Mouse (Mus musculus): ENCODE measurements around the gene Egfl6. TPM values are rescaled to one million over a fixed set of nuclear protein-coding genes. Genes with fewer than 3 reads are reported as not detected.
"Not testable (repeated sequence)": the region's sequence is repeated elsewhere in the genome, so short reads cannot be mapped to it uniquely, and the experiment has no call there.

The Egfl6 gene
- total and polyA plus RNA-seq, 2 experiments from 2014 or later = 1.2 to 1.7 TPM

DNA sequence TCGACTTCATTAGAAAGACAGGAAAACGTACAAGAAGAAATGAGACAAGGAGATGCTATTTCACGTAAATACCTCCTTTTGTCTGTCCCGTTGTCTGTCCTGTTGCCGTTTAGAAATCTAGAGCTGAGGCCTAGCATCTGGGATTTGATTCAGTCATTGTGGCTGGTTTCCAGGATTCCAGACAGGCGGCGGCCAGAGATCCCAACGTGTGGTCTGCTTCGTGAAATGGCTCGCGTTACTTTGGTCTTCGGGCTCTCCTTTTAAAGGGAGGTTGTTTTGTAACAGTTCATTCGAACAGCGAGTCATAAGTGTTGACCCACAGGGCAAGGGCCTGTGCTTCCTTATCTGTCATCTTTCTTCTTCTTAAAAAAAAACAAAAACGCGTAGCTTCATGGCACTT, 67.2 kb downstream of the Egfl6 start, which contains the start of gene Tceanc:
Gene Tceanc (minus strand): TSS at position 223 of the 400 bp plus-strand sequence.
- no peak for DNase-seq
- no peak for ATAC-seq
- H3K9me3 ChIP-seq (ENCODE audit: low read length) = no peaks in the 10 kb centered on the region
- H3K4me3 ChIP-seq (ENCODE audit: low read depth, low read length) = no peak within 1 kb of the TSS
- no peak for TF ChIP-seq CTCF (IDR thresholded peaks at IDR 0.05; ENCODE audit: low read depth)
- H3K36me3 ChIP-seq (ENCODE audit: insufficient read depth) = no peaks in the 10 kb centered on the region
- no peak within 1 kb of the TSS for H3K27ac ChIP-seq (ENCODE audit: low read depth, low read length)
- H3K4me1 ChIP-seq (ENCODE audit: insufficient read depth) = no peaks in the 10 kb centered on the region
- WGBS = 71% methylated on average over 16 of the region's 16 CpGs
- no peaks in the 10 kb centered on the region for H3K27me3 ChIP-seq (ENCODE audit: insufficient read depth, low read length)
- no peak within 1 kb of the TSS for H3K9ac ChIP-seq
- H3K4me2 ChIP-seq (ENCODE audit: low read depth) = no peak within 1 kb of the TSS

GRCm38 (mm10) chrX:166516631-166517030, 68.9 kb downstream of the Egfl6 start:
- no peak for TF ChIP-seq CTCF (IDR thresholded peaks at IDR 0.05; ENCODE audit: low read depth)

DNA sequence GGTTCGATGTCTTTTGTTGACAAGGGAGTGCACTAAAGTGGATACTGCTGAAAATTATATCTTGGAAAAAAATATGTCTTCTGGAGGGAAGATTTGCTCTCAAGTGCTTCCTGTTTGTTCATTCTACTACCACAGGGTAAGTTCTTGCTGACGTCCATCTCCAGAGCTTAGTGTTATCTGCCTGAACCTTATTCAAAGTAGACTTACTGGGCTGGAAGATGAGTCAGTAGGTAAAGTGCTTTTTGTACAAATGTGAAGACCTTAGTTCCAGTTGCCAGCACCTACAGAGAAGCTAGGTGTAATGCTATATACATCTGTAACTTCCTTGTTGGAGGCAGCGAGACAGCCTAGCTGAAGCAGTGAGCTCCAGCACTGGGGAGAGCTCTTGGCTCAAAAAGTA, 69.6 kb downstream of the Egfl6 start:
- TF ChIP-seq CTCF (IDR thresholded peaks at IDR 0.05; ENCODE audit: low read depth) = no peak
- Histone ChIP-seq H3K9me3 (ENCODE audit: low read length) (no peaks in the 10 kb centered on the region), H3K9ac (no peak overlapping the region), H3K4me1 (ENCODE audit: insufficient read depth) (no peaks in the 10 kb centered on the region), H3K36me3 (ENCODE audit: insufficient read depth) (no peaks in the 10 kb centered on the region), H3K27me3 (ENCODE audit: insufficient read depth, low read length) (no peaks in the 10 kb centered on the region), H3K4me2 (ENCODE audit: low read depth) (no peak overlapping the region), H3K4me3 (ENCODE audit: low read depth, low read length) (no peak overlapping the region), H3K27ac (ENCODE audit: low read depth, low read length) (no peak overlapping the region)
- 89% methylated on average over 3 of the region's 3 CpGs for WGBS
- DNase-seq = no peak
- ATAC-seq = no peak

More at GRCm38 (mm10) chrX:166516631-166517030, 68.9 kb downstream of the Egfl6 start:
- no peaks in the 10 kb centered on the region for H3K4me1 ChIP-seq (ENCODE audit: insufficient read depth)
- H3K27ac ChIP-seq (ENCODE audit: low read depth, low read length) = no peak overlapping the region
- WGBS = 91% methylated on average over 1 of the region's 1 CpGs
- DNase-seq (no peak), ATAC-seq (no peak)
- H3K9me3 ChIP-seq (ENCODE audit: low read length) = no peaks in the 10 kb centered on the region
- H3K4me2 ChIP-seq (ENCODE audit: low read depth) = no peak overlapping the region
- no peaks in the 10 kb centered on the region for H3K27me3 ChIP-seq (ENCODE audit: insufficient read depth, low read length)
- H3K4me3 ChIP-seq (ENCODE audit: low read depth, low read length) = no peak overlapping the region
- H3K9ac ChIP-seq = no peak overlapping the region
- no peaks in the 10 kb centered on the region for H3K36me3 ChIP-seq (ENCODE audit: insufficient read depth)

DNA sequence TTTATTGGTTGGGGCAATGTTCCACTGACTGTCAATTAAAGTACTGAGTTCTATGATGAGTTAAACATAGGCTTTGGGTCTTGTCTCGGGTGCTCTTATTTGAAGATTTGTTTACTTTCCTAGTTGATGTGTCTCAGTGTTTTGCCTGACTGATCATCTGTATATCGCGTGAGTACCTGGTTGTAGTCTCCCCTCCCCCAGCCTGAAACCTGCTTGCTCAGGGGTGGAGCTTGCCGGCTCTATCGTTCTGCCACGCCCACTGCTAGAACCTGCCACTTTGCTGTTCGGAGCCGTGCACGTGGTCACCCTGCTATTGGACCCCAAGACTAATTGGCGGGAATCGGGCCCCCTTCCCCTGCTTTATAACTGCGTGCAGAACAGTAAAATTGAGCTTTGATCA, 71.5 kb downstream of the Egfl6 start:
- not testable (repeated sequence) for H3K9ac ChIP-seq; H3K4me1 ChIP-seq (ENCODE audit: insufficient read depth); H3K27me3 ChIP-seq (ENCODE audit: insufficient read depth, low read length); H3K27ac ChIP-seq (ENCODE audit: low read depth, low read length); H3K36me3 ChIP-seq (ENCODE audit: insufficient read depth); DNase-seq; H3K4me3 ChIP-seq (ENCODE audit: low read depth, low read length); ATAC-seq; H3K9me3 ChIP-seq (ENCODE audit: low read length)
- peak overlapping the region; percentile 28; the same call in 1 of the 2 replicates for H3K4me2 ChIP-seq (ENCODE audit: low read depth)
- 32% methylated on average over 12 of the region's 12 CpGs for WGBS

GRCm38 (mm10) chrX:166512071-166512470, 73.4 kb downstream of the Egfl6 start:
- ATAC-seq = no peak
- WGBS = 88% methylated on average over 4 of the region's 4 CpGs

GRCm38 (mm10) chrX:166511107-166511506, 74.4 kb downstream of the Egfl6 start:
- no peak for DNase-seq
- peaks cover 5% of the 10 kb centered on the region; the same call in 1 of the 2 replicates for H3K4me1 ChIP-seq (ENCODE audit: insufficient read depth)
- H3K4me2 ChIP-seq (ENCODE audit: low read depth) = no peak overlapping the region
- no peaks in the 10 kb centered on the region for H3K27me3 ChIP-seq (ENCODE audit: insufficient read depth, low read length)
- H3K36me3 ChIP-seq (ENCODE audit: insufficient read depth) = no peaks in the 10 kb centered on the region
- no peak for ATAC-seq
- H3K9ac ChIP-seq = no peak overlapping the region
- no peak overlapping the region for H3K4me3 ChIP-seq (ENCODE audit: low read depth, low read length)
- no peaks in the 10 kb centered on the region for H3K9me3 ChIP-seq (ENCODE audit: low read length)
- no peak overlapping the region for H3K27ac ChIP-seq (ENCODE audit: low read depth, low read length)
- TF ChIP-seq CTCF (IDR thresholded peaks at IDR 0.05; ENCODE audit: low read depth) = no peak

More at GRCm38 (mm10) chrX:166512071-166512470, 73.4 kb downstream of the Egfl6 start:
- no peak overlapping the region for H3K27ac ChIP-seq (ENCODE audit: low read depth, low read length)
- no peak overlapping the region for H3K4me2 ChIP-seq (ENCODE audit: low read depth)
- TF ChIP-seq CTCF (IDR thresholded peaks at IDR 0.05; ENCODE audit: low read depth) = no peak
- H3K4me1 ChIP-seq (ENCODE audit: insufficient read depth) = peaks cover 5% of the 10 kb centered on the region; the same call in 1 of the 2 replicates
- H3K27me3 ChIP-seq (ENCODE audit: insufficient read depth, low read length) = no peaks in the 10 kb centered on the region
- no peaks in the 10 kb centered on the region for H3K36me3 ChIP-seq (ENCODE audit: insufficient read depth)
- no peaks in the 10 kb centered on the region for H3K9me3 ChIP-seq (ENCODE audit: low read length)
- H3K4me3 ChIP-seq (ENCODE audit: low read depth, low read length) = no peak overlapping the region
- H3K9ac ChIP-seq = no peak overlapping the region
- no peak for DNase-seq

DNA sequence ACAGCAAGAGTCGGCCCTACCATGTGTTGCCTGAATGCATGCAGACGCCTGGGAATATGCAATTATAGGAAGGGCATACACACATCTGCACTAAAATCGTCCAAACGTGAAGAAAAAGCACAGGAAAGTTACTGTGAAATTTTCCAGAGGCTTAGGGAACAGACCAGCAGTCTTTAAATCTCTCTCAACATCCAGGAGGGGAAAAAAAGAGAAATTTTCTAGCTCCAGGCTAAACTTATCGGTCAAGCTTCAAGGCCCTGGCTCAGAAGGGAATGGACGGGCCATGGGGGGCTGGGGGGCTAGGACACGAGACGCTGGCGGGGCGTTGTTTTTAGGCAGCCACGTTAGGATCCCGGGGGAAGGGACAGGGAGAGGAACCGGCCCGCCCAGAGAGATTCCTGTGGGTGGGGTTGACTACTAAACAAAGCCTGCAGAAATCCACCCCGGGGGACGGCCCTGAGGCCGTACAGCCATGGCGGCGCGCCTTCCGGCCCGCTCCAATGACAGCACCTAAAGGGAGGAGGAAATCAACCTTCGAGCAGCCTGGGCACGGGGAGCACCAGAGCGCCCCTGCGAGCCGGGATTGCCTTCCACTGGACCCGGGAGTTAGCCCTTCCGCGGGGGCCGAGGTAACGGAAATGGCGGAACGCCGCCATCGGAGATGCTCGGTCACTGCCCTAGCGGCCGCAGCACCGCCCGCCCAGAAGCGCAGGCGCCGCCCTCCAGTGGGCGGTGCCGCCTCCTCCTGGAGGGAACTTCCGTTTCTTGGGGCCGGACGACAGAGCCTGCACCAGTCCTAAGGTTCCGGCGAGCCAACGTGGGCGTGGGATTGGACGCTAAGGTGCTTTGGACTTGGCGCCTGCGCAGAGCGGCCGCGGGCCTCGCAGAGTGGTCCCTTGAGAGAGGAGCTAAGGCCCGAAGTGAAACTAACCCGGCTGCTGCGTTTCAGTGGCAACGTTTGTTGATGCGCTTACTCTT, 75.5 kb downstream of the Egfl6 start:
- peak overlapping the region; percentile 51 for H3K4me3 ChIP-seq (ENCODE audit: low read depth, low read length)
- peak; percentile 98 for ATAC-seq

More for the DNA sequence above, 75.5 kb downstream of the Egfl6 start:
- Histone ChIP-seq H3K27me3 (ENCODE audit: insufficient read depth, low read length) (no peaks in the 10 kb centered on the region), H3K4me2 (ENCODE audit: low read depth) (peak overlapping the region; percentile 45), H3K9me3 (ENCODE audit: low read length) (no peaks in the 10 kb centered on the region), H3K36me3 (ENCODE audit: insufficient read depth) (no peaks in the 10 kb centered on the region), H3K4me1 (ENCODE audit: insufficient read depth) (peaks cover 5% of the 10 kb centered on the region; the same call in 1 of the 2 replicates), H3K27ac (ENCODE audit: low read depth, low read length) (peak overlapping the region; percentile 96), H3K9ac (peak overlapping the region; percentile 78)
- TF ChIP-seq CTCF (IDR thresholded peaks at IDR 0.05; ENCODE audit: low read depth) = peak; percentile 56
- DNase-seq = peak; percentile 93
- WGBS = 34% methylated on average over 60 of the region's 65 CpGs

Data from forebrain, postnatal 0 days (tissue).